Mouse (Mus musculus) kidney, postnatal 4 days (tissue): Measurements from ENCODE around the gene Bnip2.

Source experiments
- DNase-seq, 2 experiments: peaks; one replicate each; pipeline ENCODE4 v3.0.0; 2021; ENCODE audit warnings: mixed read lengths in 2 of 2

Gene Bnip2

DNA sequence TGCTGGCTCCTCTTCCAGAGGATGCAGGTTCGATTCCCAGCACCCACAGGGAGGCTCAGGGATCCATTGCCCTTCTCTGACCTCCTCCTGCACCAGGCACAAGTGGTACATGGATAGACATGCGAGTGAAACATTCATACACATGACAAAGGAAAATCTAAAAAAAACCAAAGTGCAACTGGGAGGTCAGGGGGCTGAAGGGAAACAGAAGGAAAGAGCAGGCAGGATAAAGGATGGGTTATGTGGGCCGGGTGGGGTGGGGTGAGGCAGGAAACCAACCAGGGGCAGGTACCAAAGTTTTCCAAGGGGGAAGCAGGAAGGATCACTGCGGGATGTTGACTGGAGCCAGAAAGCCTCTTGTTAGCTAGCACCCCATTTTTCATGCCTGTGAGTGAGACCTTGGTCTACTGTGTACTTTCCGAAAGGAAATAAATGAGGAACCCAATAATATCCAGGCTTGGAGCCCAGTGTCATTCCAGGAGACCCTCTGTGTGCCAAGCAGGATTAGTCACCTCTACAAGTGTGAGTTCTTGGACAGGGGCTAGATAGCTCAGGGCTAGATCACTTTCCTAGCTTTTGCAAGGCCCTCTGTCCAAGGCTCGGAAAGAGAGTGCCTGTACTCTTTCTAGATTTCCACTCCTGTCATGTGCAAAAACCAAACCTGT is 59.6 kb downstream of the Bnip2 start:
- DNase-seq: no peak

DNA sequence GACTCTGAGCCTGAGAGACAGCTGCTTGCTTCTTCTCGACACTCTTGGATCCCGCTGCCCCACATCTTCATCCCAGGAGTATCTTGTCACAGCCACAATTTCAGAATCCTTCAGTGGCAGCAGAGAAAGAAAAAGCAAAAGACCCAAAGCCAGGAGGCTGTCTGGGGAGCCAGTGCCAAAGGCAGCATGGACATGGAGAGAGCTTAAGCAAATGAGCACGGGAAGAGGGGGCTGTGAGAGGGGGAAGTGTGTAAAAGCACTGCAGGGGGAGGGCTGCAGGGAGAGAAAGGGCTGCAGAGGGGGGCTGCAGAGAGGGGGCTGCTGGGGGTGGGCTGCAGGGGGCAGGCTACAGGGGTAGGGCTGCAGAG is 60.1 kb downstream of the Bnip2 start:
- DNase-seq: no peak

DNA sequence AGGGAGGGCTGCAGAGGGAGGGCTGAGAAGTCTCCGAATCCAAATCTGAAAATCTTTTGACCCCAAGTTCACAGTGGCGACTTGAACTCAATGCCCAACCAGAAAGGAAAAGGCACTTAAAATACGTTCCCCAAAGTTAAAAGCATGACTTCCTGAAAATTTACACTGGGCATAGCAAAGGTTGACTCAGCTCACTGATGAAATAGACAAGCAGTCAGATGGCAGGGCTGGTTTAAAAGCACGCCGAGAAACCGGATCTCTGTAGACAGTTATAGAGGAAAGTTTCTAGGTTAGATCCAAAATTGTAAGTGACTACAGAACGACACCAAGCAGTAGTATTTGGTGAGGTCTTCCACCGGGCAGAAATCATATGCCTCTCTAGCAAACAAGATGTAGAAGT is 60.6 kb downstream of the Bnip2 start:
- DNase-seq: no peak

DNA sequence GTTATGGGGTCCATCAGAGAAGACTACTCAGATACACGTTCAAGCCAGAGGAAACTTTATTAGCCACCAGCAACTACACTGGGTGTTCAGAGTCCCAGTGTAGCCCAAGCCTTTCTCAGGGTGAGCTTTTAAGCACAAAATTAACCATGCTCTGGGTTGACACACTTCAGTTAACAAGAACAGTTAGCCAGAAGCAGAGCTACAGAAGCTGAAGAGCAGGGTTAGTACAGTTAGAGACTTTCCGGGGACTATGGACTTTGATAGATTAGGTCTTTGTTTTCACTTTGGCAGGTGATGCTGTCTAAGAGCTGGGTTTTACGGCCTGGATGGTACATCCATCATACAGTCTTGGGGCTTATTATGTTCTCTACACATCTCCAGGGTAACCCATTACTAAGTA is 63.5 kb downstream of the Bnip2 start:
- DNase-seq: no peak

GRCm38 (mm10) chr9:70053411-70053810 is 64.1 kb downstream of the Bnip2 start:
- no peak for DNase-seq
